Mouse (Mus musculus) spleen, adult 2 months (tissue): ENCODE measurements around the gene Kdsr.

ENCODE experiments used
- CTCF ChIP-seq: fragments of 200-500 bp; IDR thresholded peaks from 2 replicates; pipeline ENCODE4 v1.5.1; 2011; ENCODE audit warnings: mild to moderate bottlenecking, inconsistent platforms; ENCODE audit not compliant: insufficient read depth, insufficient read length, insufficient replicate concordance; ENCODE audit errors: extremely low read depth
- POLR2A ChIP-seq: fragments of 200-500 bp; IDR thresholded peaks from 2 replicates; pipeline ENCODE4 v1.6.1; 2011; ENCODE audit warnings: low read depth, low read length, inconsistent platforms

- TF ChIP-seq CTCF (no peak), POLR2A (no peak)
These were observed 68.6 kb downstream of the Kdsr start for GRCm38 (mm10) chr1:106690887-106691286.
